In genomic region chr11:106318406-106319366, GRCm38 (mm10) we compare ENCODE assay signal across 11 mouse cellular contexts. TPM values are rescaled to one million over a fixed set of nuclear protein-coding genes. Genes with fewer than 3 reads are reported as not detected.
DNase-seq lines count a peak whose midpoint lies in the region; ATAC-seq and TF ChIP-seq lines count a peak whose summit lies in the region.
"Had no signal": no experiment of that assay in that cellular context is flagged by ENCODE, and none has a peak within 500 bp of the region (broad histone marks: within the 10 kb centered on the region; RNA-seq: fewer than 3 reads in every experiment).

No protein-coding gene starts in this region.

- no peaks in the 10 kb centered on the region for H3K27me3 ChIP-seq in intestine, embryonic 14.5 days (replicated peaks; ENCODE audit: control insufficient read depth, insufficient read depth, low read length)
- H3K27me3 ChIP-seq in intestine, postnatal 0 days (replicated peaks; ENCODE audit: control insufficient read depth, insufficient read depth, low read length), result no peaks in the 10 kb centered on the region
- no peaks in the 10 kb centered on the region for H3K27me3 ChIP-seq in intestine, embryonic 16.5 days (replicated peaks; ENCODE audit: control insufficient read depth, insufficient read depth, low read length)
- H3K27me3 ChIP-seq in forebrain, postnatal 0 days (ENCODE audit: insufficient read depth, low read length), result no peaks in the 10 kb centered on the region

- H3K9me3 ChIP-seq in intestine, embryonic 14.5 days (ENCODE audit: control insufficient read depth, low read length), result no peaks in the 10 kb centered on the region
- H3K9me3 ChIP-seq in intestine, postnatal 0 days (ENCODE audit: control insufficient read depth), result no peaks in the 10 kb centered on the region
- H3K9me3 ChIP-seq in intestine, embryonic 16.5 days (ENCODE audit: control insufficient read depth, low read length), result no peaks in the 10 kb centered on the region
- no peaks in the 10 kb centered on the region for H3K9me3 ChIP-seq in forebrain, postnatal 0 days (ENCODE audit: low read length)

- TF ChIP-seq CTCF in intestine, postnatal 0 days (IDR thresholded peaks at IDR 0.05; ENCODE audit: low read depth), result no peak
- no peak for TF ChIP-seq CTCF in forebrain, postnatal 0 days (IDR thresholded peaks at IDR 0.05; ENCODE audit: low read depth)

- H3K9ac ChIP-seq in intestine, embryonic 14.5 days (ENCODE audit: low read length), result no peak overlapping the region
- no peak overlapping the region for H3K9ac ChIP-seq in intestine, postnatal 0 days (ENCODE audit: low read depth, low read length)
- H3K9ac ChIP-seq in intestine, embryonic 16.5 days (ENCODE audit: low read depth, low read length), result no peak overlapping the region
- no peak overlapping the region for H3K9ac ChIP-seq in forebrain, postnatal 0 days

- H3K4me3 ChIP-seq in intestine, embryonic 14.5 days (ENCODE audit: low read depth, low read length), result no peak overlapping the region
- H3K4me3 ChIP-seq in intestine, postnatal 0 days (ENCODE audit: low read depth, low read length), result no peak overlapping the region
- no peak overlapping the region for H3K4me3 ChIP-seq in intestine, embryonic 16.5 days (ENCODE audit: low read length)
- no peak overlapping the region for H3K4me3 ChIP-seq in forebrain, postnatal 0 days (ENCODE audit: low read depth, low read length)

- peaks cover 18% of the 10 kb centered on the region for H3K4me1 ChIP-seq in intestine, embryonic 14.5 days (replicated peaks; ENCODE audit: control insufficient read depth, insufficient read depth, low read length)
- 0 out of 2 replicates have a peak, but pooled peaks cover 6% of the 10 kb centered on the region for H3K4me1 ChIP-seq in intestine, postnatal 0 days (replicated peaks; ENCODE audit: control insufficient read depth, insufficient read depth, low read length)
- H3K4me1 ChIP-seq in intestine, embryonic 16.5 days (ENCODE audit: control insufficient read depth, insufficient read depth, low read length), result peaks cover 14% of the 10 kb centered on the region
- no peaks in the 10 kb centered on the region for H3K4me1 ChIP-seq in forebrain, postnatal 0 days (ENCODE audit: insufficient read depth)

- ATAC-seq in intestine, embryonic 14.5 days (replicated peaks; ENCODE audit: low FRiP score, low TSS enrichment, low read depth), result no peak
- ATAC-seq in intestine, postnatal 0 days, result no peak
- no peak for ATAC-seq in intestine, embryonic 16.5 days
- no peak for ATAC-seq in inflammation-experienced regulatory T-cells, adult 6 months
- ATAC-seq in forebrain, postnatal 0 days, result no peak

- WGBS in intestine, embryonic 14.5 days, result 58% methylated on average over 21 of the region's 21 CpGs
- whole genome bisulfite sequencing in intestine, postnatal 0 days, result 57% methylated on average over 21 of the region's 21 CpGs
- 59% methylated on average over 21 of the region's 21 CpGs for WGBS in intestine, embryonic 16.5 days
- WGBS in forebrain, postnatal 0 days, result 76% methylated on average over 21 of the region's 21 CpGs

- peak overlapping the region; percentile 38; the same call in 1 of the 2 replicates for H3K27ac ChIP-seq in intestine, embryonic 14.5 days (ENCODE audit: low read depth)
- H3K27ac ChIP-seq in intestine, postnatal 0 days (ENCODE audit: low read depth, low read length), result no peak overlapping the region; the same call in 1 of the 2 replicates
- peak overlapping the region; percentile 30 for H3K27ac ChIP-seq in intestine, embryonic 16.5 days (ENCODE audit: low read length)
- no peak overlapping the region for H3K27ac ChIP-seq in forebrain, postnatal 0 days (ENCODE audit: low read depth, low read length)

- H3K36me3 ChIP-seq in intestine, embryonic 14.5 days (ENCODE audit: control insufficient read depth, insufficient read depth, low read length), result no peaks in the 10 kb centered on the region
- no peaks in the 10 kb centered on the region for H3K36me3 ChIP-seq in intestine, postnatal 0 days (ENCODE audit: control insufficient read depth, insufficient read depth)
- no peaks in the 10 kb centered on the region for H3K36me3 ChIP-seq in intestine, embryonic 16.5 days (ENCODE audit: control insufficient read depth, insufficient read depth, low read length)
- no peaks in the 10 kb centered on the region for H3K36me3 ChIP-seq in forebrain, postnatal 0 days (ENCODE audit: insufficient read depth)

- DNase-seq in intestine, embryonic 14.5 days (ENCODE audit: low spot score), result peak; percentile 58
- peak; percentile 51 to 63 for DNase-seq in spleen, adult 18-20 months
- no peak for DNase-seq in spleen, adult 12 weeks (ENCODE audit: low spot score)
- DNase-seq in thymus, postnatal 25 days, result peak; percentile 38
- DNase-seq in forebrain, postnatal 0 days, result no peak
- DNase-seq: cerebellum, postnatal 14 days had no signal

- H3K4me2 ChIP-seq in intestine, embryonic 14.5 days (ENCODE audit: low read length), result 0 out of 2 replicates have a peak overlapping the region, but pooled peaks have one; percentile 6
- H3K4me2 ChIP-seq in intestine, postnatal 0 days (replicated peaks; ENCODE audit: low read depth), result no peak overlapping the region
- H3K4me2 ChIP-seq in intestine, embryonic 16.5 days (ENCODE audit: low read depth, low read length), result no peak overlapping the region
- no peak overlapping the region for H3K4me2 ChIP-seq in forebrain, postnatal 0 days (ENCODE audit: low read depth)

RNA-seq across cellular contexts. Expression of gene Cd79b, which starts 4.1 kb away (rescaled TPM):
- 3.8 and 4.2 TPM in 2 replicates for polyA plus RNA-seq in intestine, embryonic 14.5 days (2014; fragmentation: Nextera tagmentation; extraction: Ambion mirVana)
- 1.3 and 1.5 TPM in 2 replicates for polyA plus RNA-seq in intestine, postnatal 0 days (2015; fragmentation: Nextera tagmentation; extraction: Ambion mirVana)
- polyA plus RNA-seq in intestine, embryonic 16.5 days (2015; fragmentation: Nextera tagmentation; extraction: Ambion mirVana), result 3.0 and 4.4 TPM in 2 replicates
- polyA plus RNA-seq in inflammation-experienced regulatory T-cells, adult 6 months (2017; shearing (Covaris generic)), result 10 to 100 TPM; 29.4 to 76.0 (median 49.1) TPM
- total RNA-seq in forebrain, postnatal 0 days (2014; rRNA removed), result 0.38 and 0.46 TPM in 2 replicates
- 0.71 and 1.1 TPM in 2 replicates for polyA plus RNA-seq in forebrain, postnatal 0 days (2015; fragmentation: Nextera tagmentation; extraction: Ambion mirVana)

RNA-seq across cellular contexts. Expression of gene Gh, which starts 17.0 kb away (rescaled TPM):
- polyA plus RNA-seq in intestine, embryonic 14.5 days (2014; fragmentation: Nextera tagmentation; extraction: Ambion mirVana), result not detected in 2 replicates
- polyA plus RNA-seq in intestine, postnatal 0 days (2015; fragmentation: Nextera tagmentation; extraction: Ambion mirVana), result not detected in 2 replicates
- not detected in 2 replicates for polyA plus RNA-seq in intestine, embryonic 16.5 days (2015; fragmentation: Nextera tagmentation; extraction: Ambion mirVana)
- not detected for polyA plus RNA-seq in inflammation-experienced regulatory T-cells, adult 6 months (2017; shearing (Covaris generic))
- total RNA-seq in forebrain, postnatal 0 days (2014; rRNA removed), result not detected in 2 replicates
- polyA plus RNA-seq in forebrain, postnatal 0 days (2015; fragmentation: Nextera tagmentation; extraction: Ambion mirVana), result not detected in 2 replicates
- total RNA-seq: gastrocnemius, postnatal 4 days; left cerebral cortex, postnatal 36 days had no signal

RNA-seq across cellular contexts. Expression of gene Scn4a, which starts 34.4 kb away (rescaled TPM):
- polyA plus RNA-seq in intestine, embryonic 14.5 days (2014; fragmentation: Nextera tagmentation; extraction: Ambion mirVana), result 0.04 TPM in 1 of 2 replicates, not detected in the other
- polyA plus RNA-seq in intestine, postnatal 0 days (2015; fragmentation: Nextera tagmentation; extraction: Ambion mirVana), result 0.01 TPM in 1 of 2 replicates, not detected in the other
- polyA plus RNA-seq in intestine, embryonic 16.5 days (2015; fragmentation: Nextera tagmentation; extraction: Ambion mirVana), result 0.02 TPM in 1 of 2 replicates, not detected in the other
- polyA plus RNA-seq in inflammation-experienced regulatory T-cells, adult 6 months (2017; shearing (Covaris generic)), result under 1 TPM in 1 of 3 experiments, not detected in 2; 0.08 TPM
- not detected in 2 replicates for total RNA-seq in forebrain, postnatal 0 days (2014; rRNA removed)
- 0.06 TPM in 1 of 2 replicates, not detected in the other for polyA plus RNA-seq in forebrain, postnatal 0 days (2015; fragmentation: Nextera tagmentation; extraction: Ambion mirVana)
- total RNA-seq: left cerebral cortex, postnatal 36 days had no signal

RNA-seq across cellular contexts. Expression of gene Tcam1, which starts 42.2 kb away (rescaled TPM):
- 0.16 and 0.26 TPM in 2 replicates for polyA plus RNA-seq in intestine, embryonic 14.5 days (2014; fragmentation: Nextera tagmentation; extraction: Ambion mirVana)
- polyA plus RNA-seq in intestine, postnatal 0 days (2015; fragmentation: Nextera tagmentation; extraction: Ambion mirVana), result 0.09 TPM in 1 of 2 replicates, not detected in the other
- 0.20 and 0.27 TPM in 2 replicates for polyA plus RNA-seq in intestine, embryonic 16.5 days (2015; fragmentation: Nextera tagmentation; extraction: Ambion mirVana)
- under 1 TPM in 2 of 3 experiments, not detected in 1; 0.09 to 0.14 TPM for polyA plus RNA-seq in inflammation-experienced regulatory T-cells, adult 6 months (2017; shearing (Covaris generic))
- 0.23 and 0.38 TPM in 2 replicates for total RNA-seq in forebrain, postnatal 0 days (2014; rRNA removed)
- polyA plus RNA-seq in forebrain, postnatal 0 days (2015; fragmentation: Nextera tagmentation; extraction: Ambion mirVana), result 0.18 and 0.23 TPM in 2 replicates

RNA-seq across cellular contexts. Expression of gene Smarcd2, which starts 45.9 kb away (rescaled TPM):
- polyA plus RNA-seq in intestine, embryonic 14.5 days (2014; fragmentation: Nextera tagmentation; extraction: Ambion mirVana), result 64.4 and 72.4 TPM in 2 replicates
- 25.3 and 26.3 TPM in 2 replicates for polyA plus RNA-seq in intestine, postnatal 0 days (2015; fragmentation: Nextera tagmentation; extraction: Ambion mirVana)
- polyA plus RNA-seq in intestine, embryonic 16.5 days (2015; fragmentation: Nextera tagmentation; extraction: Ambion mirVana), result 48.1 and 49.7 TPM in 2 replicates
- polyA plus RNA-seq in inflammation-experienced regulatory T-cells, adult 6 months (2017; shearing (Covaris generic)), result 10 to 100 TPM; 16.2 to 24.9 (median 23.1) TPM
- total RNA-seq in forebrain, postnatal 0 days (2014; rRNA removed), result 16.9 and 20.0 TPM in 2 replicates
- 8.5 and 9.5 TPM in 2 replicates for polyA plus RNA-seq in forebrain, postnatal 0 days (2015; fragmentation: Nextera tagmentation; extraction: Ambion mirVana)

Comparison
In these comparisons a context has a peak if more than half of its experiments do, and no peak if none do; other contexts are left out.
1. DNase-seq: peak in intestine, embryonic 14.5 days (single experiment), spleen, adult 18-20 months (2 of 2) and thymus, postnatal 25 days (single experiment); none in spleen, adult 12 weeks (single experiment) and forebrain, postnatal 0 days (single experiment).
2. H3K27ac ChIP-seq: peak in intestine, embryonic 14.5 days (single experiment) and intestine, embryonic 16.5 days (single experiment); none in intestine, postnatal 0 days (single experiment) and forebrain, postnatal 0 days (single experiment).